Mouse (Mus musculus): ENCODE data around the gene Adamtsl5.

The Adamtsl5 gene

GRCm38 (mm10) chr10:80295618-80296425 lies 52.4 kb downstream of the Adamtsl5 start, which contains the start of gene Apc2:
Gene Apc2 (plus strand): TSS chr10:80295977.
- DNase-seq (ENCODE audit: low read depth in 1 of 2, low spot score in 2 of 2) = peak in 1 of 2 experiments; percentile 62

DNA sequence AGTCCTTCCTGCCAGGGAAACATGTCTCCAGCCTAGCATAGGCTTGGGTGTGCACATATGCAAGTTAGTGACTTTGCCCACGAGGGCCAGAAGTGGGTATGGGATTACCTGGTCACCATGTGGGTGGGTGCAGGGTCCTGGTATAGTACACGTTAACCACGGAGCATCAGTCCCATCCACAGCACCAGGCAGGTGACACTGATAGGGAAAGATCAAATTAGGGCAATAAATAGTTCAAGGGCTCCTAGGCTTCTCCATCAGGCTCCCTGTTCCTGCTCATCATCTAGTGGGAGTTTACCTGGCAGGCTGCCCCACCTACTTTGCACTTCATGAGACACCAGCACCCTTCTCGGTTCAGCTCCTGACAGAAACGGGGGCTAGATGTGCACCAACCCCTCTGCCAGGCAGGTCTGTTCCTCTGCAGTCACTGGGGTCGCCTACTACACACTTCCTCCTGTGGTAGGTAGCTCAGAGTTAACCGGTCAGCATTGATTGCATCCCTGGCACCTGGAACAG lies 53.4 kb downstream of the Adamtsl5 start:
- DNase-seq (ENCODE audit: low read depth in 1 of 2, low spot score in 2 of 2) = no peak

GRCm38 (mm10) chr10:80294311-80294710 lies 53.9 kb downstream of the Adamtsl5 start:
- DNase-seq (ENCODE audit: low read depth in 1 of 2, low spot score in 2 of 2) = no peak

DNA sequence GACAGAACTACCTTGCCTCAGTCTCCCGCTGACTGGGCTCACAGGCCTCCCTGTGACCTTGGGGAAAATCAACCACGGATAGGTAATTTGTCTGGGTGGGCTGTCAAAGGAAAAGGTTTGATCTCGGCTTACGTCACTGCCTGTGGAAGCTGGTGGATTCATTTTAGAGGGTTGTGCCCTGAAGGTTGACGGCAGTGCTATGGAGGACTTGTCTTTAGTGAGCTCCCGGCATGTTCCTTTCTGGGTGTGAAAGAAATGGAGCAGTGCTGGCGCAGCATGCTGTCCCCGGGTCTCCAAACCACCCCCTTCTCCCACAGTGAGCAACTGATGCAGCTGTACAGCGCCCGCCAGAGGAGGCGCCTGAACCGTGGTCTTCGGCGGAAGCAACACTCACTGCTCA lies 54.9 kb downstream of the Adamtsl5 start:
- no peak for DNase-seq (ENCODE audit: low read depth in 1 of 2, low spot score in 2 of 2)

GRCm38 (mm10) chr10:80292251-80293146 lies 55.7 kb downstream of the Adamtsl5 start, which contains the start of gene Rps15:
Gene Rps15 (plus strand): TSS chr10:80292453.
- peak; percentile 82 to 92 for DNase-seq (ENCODE audit: low read depth in 1 of 2, low spot score in 2 of 2)
